Mouse (Mus musculus) erythroblast, embryonic 14.5 days (primary cell): ENCODE results near the gene Slc30a4.

Source experiments
- GATA1 ChIP-seq: IDR thresholded peaks from 2 replicates; pipeline ENCODE4 v1.6.1; 2012; ENCODE audit warnings: low read length, inconsistent platforms, mixed read lengths
- TAL1 ChIP-seq: IDR thresholded peaks from 3 replicates; pipeline ENCODE4 v1.6.1; 2012; ENCODE audit warnings: low read length, inconsistent platforms, mixed read lengths

GRCm38 (mm10) chr2:122697526-122697925 lies 4.9 kb downstream of the Slc30a4 start:
- TF ChIP-seq TAL1 (no peak), GATA1 (no peak)
